Mouse (Mus musculus) CH12.LX (cell line): ENCODE data around the gene Selplg. TPM values are rescaled to one million over a fixed set of nuclear protein-coding genes. Genes with fewer than 3 reads are reported as not detected.

Experiments used
- DNase-seq: peaks from one replicate; pipeline ENCODE4 v3.0.0-alpha.2; 2013; ENCODE audit errors: extremely low read depth
- H3K27ac ChIP-seq: 2 replicates; pipeline ENCODE4 v1.5.1; 2012; ENCODE audit warnings: low read depth, mild to moderate bottlenecking, control low read depth, moderate library complexity; ENCODE audit not compliant: insufficient read depth
- H3K27me3 ChIP-seq: replicated peaks from 2 replicates; pipeline ENCODE3; 2012; ENCODE audit warnings: inconsistent platforms
- H3K36me3 ChIP-seq, 2 experiments: replicated peaks in 1 of 2; 2 replicates each; pipeline versions ENCODE3 to v1.6.1; 2012; ENCODE audit warnings: inconsistent platforms in 1 of 2, low read length in 1 of 2, mild to moderate bottlenecking in 1 of 2, mixed read lengths in 1 of 2, moderate library complexity in 1 of 2; ENCODE audit not compliant: control insufficient read depth in 1 of 2, insufficient read depth in 1 of 2
- H3K4me1 ChIP-seq, 2 experiments: 2 replicates each; pipeline ENCODE4 v1.6.1; 2012; ENCODE audit warnings: inconsistent platforms in 1 of 2, moderate library complexity in 1 of 2; ENCODE audit not compliant: insufficient read depth in 2 of 2, control insufficient read depth in 1 of 2
- H3K4me2 ChIP-seq: 2 replicates; pipeline ENCODE4 v1.6.1; 2012; ENCODE audit warnings: low read depth, mild to moderate bottlenecking, control low read depth; ENCODE audit not compliant: poor library complexity, insufficient read depth, severe bottlenecking
- H3K4me3 ChIP-seq, 3 experiments: fragments of 150-350 bp in 1 of 3; sonication (generic) in 1 of 3; replicated peaks in 1 of 3; 2 replicates each; pipeline versions ENCODE3 to v1.5.1; 2011 to 2012; ENCODE audit warnings: low read depth in 2 of 3, low read length in 2 of 3, mild to moderate bottlenecking in 2 of 3, moderate library complexity in 2 of 3, control low read depth in 1 of 3, improper control_type of control experiment in 1 of 3, inconsistent platforms in 1 of 3, mixed read lengths in 1 of 3; ENCODE audit not compliant: poor library complexity in 1 of 3
- H3K79me2 ChIP-seq: replicated peaks from 2 replicates; pipeline ENCODE4 v1.6.1; 2012; ENCODE audit warnings: mild to moderate bottlenecking, moderate library complexity; ENCODE audit not compliant: control insufficient read depth, poor library complexity, insufficient read depth, severe bottlenecking; ENCODE audit errors: extremely low read depth
- H3K9ac ChIP-seq: 2 replicates; pipeline ENCODE4 v1.6.1; 2012; ENCODE audit warnings: low read depth, mild to moderate bottlenecking, control low read depth, moderate library complexity; ENCODE audit not compliant: insufficient read depth
- H3K9me3 ChIP-seq: replicated peaks from 2 replicates; pipeline ENCODE3; 2012; ENCODE audit warnings: low read length, inconsistent platforms, mixed read lengths
- BHLHE40 ChIP-seq: IDR thresholded peaks from 2 replicates; pipeline ENCODE4 v1.6.1; 2011; ENCODE audit warnings: mild to moderate bottlenecking, low read depth, low read length, improper control_type of control experiment
- CHD1 ChIP-seq: IDR thresholded peaks from 2 replicates; pipeline ENCODE4 v1.6.1; 2012; ENCODE audit warnings: low read depth, low read length, improper control_type of control experiment, inconsistent platforms
- CHD2 ChIP-seq: IDR thresholded peaks from 2 replicates; pipeline ENCODE4 v1.6.1; 2011; ENCODE audit warnings: low read length, improper control_type of control experiment
- CTCF ChIP-seq, 2 experiments: IDR thresholded peaks in 1 of 2; conservative IDR thresholded peaks in 1 of 2; 2 replicates each; pipeline ENCODE4 v1.5.1; 2011 to 2012; ENCODE audit warnings: low read depth in 2 of 2, low read length in 2 of 2, improper control_type of control experiment in 1 of 2, inconsistent platforms in 1 of 2, mild to moderate bottlenecking in 1 of 2, moderate library complexity in 1 of 2
- E2F4 ChIP-seq: IDR thresholded peaks from 2 replicates; pipeline ENCODE4 v1.6.1; 2011; ENCODE audit warnings: low read depth, low read length, improper control_type of control experiment; ENCODE audit not compliant: insufficient replicate concordance
- ELF1 ChIP-seq: IDR thresholded peaks from 2 replicates; pipeline ENCODE4 v1.6.1; 2014; ENCODE audit warnings: low read depth, mild to moderate bottlenecking, inconsistent platforms, low read length, improper control_type of control experiment
- EP300 ChIP-seq: IDR thresholded peaks from 2 replicates; pipeline ENCODE4 v1.6.1; 2011; ENCODE audit warnings: low read length, improper control_type of control experiment
- ETS1 ChIP-seq: conservative IDR thresholded peaks from 2 replicates; pipeline ENCODE4 v1.6.1; 2012; ENCODE audit warnings: low read depth, mild to moderate bottlenecking, inconsistent platforms, low read length, improper control_type of control experiment, moderate library complexity
- GABPA ChIP-seq: IDR thresholded peaks from 2 replicates; pipeline ENCODE4 v1.6.1; 2012; ENCODE audit warnings: low read depth, low read length, improper control_type of control experiment, inconsistent platforms; ENCODE audit not compliant: insufficient replicate concordance
- IRF4 ChIP-seq: IDR thresholded peaks from 2 replicates; pipeline ENCODE4 v1.6.1; 2014; ENCODE audit warnings: low read depth, mild to moderate bottlenecking, inconsistent platforms, low read length, improper control_type of control experiment
- JUND ChIP-seq: conservative IDR thresholded peaks from 2 replicates; pipeline ENCODE4 v1.6.1; 2011; ENCODE audit warnings: low read depth, low read length, improper control_type of control experiment
- MAFK ChIP-seq: IDR thresholded peaks from 2 replicates; pipeline ENCODE4 v1.6.1; 2011; ENCODE audit warnings: low read length, improper control_type of control experiment; ENCODE audit not compliant: insufficient replicate concordance
- MAZ ChIP-seq: IDR thresholded peaks from 2 replicates; pipeline ENCODE4 v1.6.1; 2012; ENCODE audit warnings: low read depth, mild to moderate bottlenecking, inconsistent platforms, low read length, improper control_type of control experiment, moderate library complexity
- MEF2A ChIP-seq: IDR thresholded peaks from 2 replicates; pipeline ENCODE4 v1.6.1; 2014; ENCODE audit warnings: low read depth, mild to moderate bottlenecking, inconsistent platforms, low read length, improper control_type of control experiment, borderline replicate concordance
- MXI1 ChIP-seq: IDR thresholded peaks from 2 replicates; pipeline ENCODE4 v1.6.1; 2011; ENCODE audit warnings: mild to moderate bottlenecking, low read depth, low read length, improper control_type of control experiment
- NELFE ChIP-seq: IDR thresholded peaks from 2 replicates; pipeline ENCODE4 v1.6.1; 2011; ENCODE audit warnings: low read depth, low read length, improper control_type of control experiment
- POLR2AphosphoS2 ChIP-seq: IDR thresholded peaks from 2 replicates; pipeline ENCODE4 v1.6.1; 2011; ENCODE audit warnings: low read depth, low read length, improper control_type of control experiment
- RAD21 ChIP-seq: IDR thresholded peaks from 2 replicates; pipeline ENCODE4 v1.6.1; 2011; ENCODE audit warnings: low read depth, mild to moderate bottlenecking, low read length, improper control_type of control experiment, moderate library complexity
- SIN3A ChIP-seq: IDR thresholded peaks from 2 replicates; pipeline ENCODE4 v1.6.1; 2012; ENCODE audit warnings: low read length, improper control_type of control experiment, inconsistent platforms
- SMC3 ChIP-seq: IDR thresholded peaks from 2 replicates; pipeline ENCODE4 v1.6.1; 2011; ENCODE audit warnings: low read depth, low read length, improper control_type of control experiment
- TBP ChIP-seq: conservative IDR thresholded peaks from 2 replicates; pipeline ENCODE4 v1.6.1; 2011; ENCODE audit warnings: low read depth, low read length, improper control_type of control experiment
- TCF12 ChIP-seq: IDR thresholded peaks from 2 replicates; pipeline ENCODE4 v1.6.1; 2014; ENCODE audit warnings: low read depth, mild to moderate bottlenecking, inconsistent platforms, low read length, improper control_type of control experiment
- UBTF ChIP-seq: IDR thresholded peaks from 2 replicates; pipeline ENCODE4 v1.6.1; 2012; ENCODE audit warnings: low read depth, mild to moderate bottlenecking, inconsistent platforms, low read length, improper control_type of control experiment, moderate library complexity
- USF1 ChIP-seq: IDR thresholded peaks from 2 replicates; pipeline ENCODE4 v1.6.1; 2014; ENCODE audit warnings: low read depth, mild to moderate bottlenecking, inconsistent platforms, low read length, improper control_type of control experiment
- ZC3H11A ChIP-seq: IDR thresholded peaks from 2 replicates; pipeline ENCODE4 v1.6.1; 2012; ENCODE audit warnings: low read depth, mild to moderate bottlenecking, inconsistent platforms, low read length, improper control_type of control experiment
- ZKSCAN1 ChIP-seq: IDR thresholded peaks from 2 replicates; pipeline ENCODE4 v1.6.1; 2012; ENCODE audit warnings: low read depth, inconsistent platforms, low read length, improper control_type of control experiment, borderline replicate concordance
- ZMIZ1 ChIP-seq: IDR thresholded peaks from 2 replicates; pipeline ENCODE4 v1.6.1; 2012; ENCODE audit warnings: low read depth, mild to moderate bottlenecking, inconsistent platforms, low read length, improper control_type of control experiment
- dilution Hi-C: fragments of 300-500 bp; cut with MboI; formaldehyde crosslinking; loops from 2 replicates; pipeline ENCODE4 v1.14.3; 2020; ENCODE audit warnings: low sequenced_read_pairs; ENCODE audit not compliant: extremely low pct_unique_long_range_greater_than_20kb, extremely low pct_ligation_motif_present
- in situ Hi-C: fragments of 300-500 bp; cut with MboI; formaldehyde crosslinking; loops from 3 replicates; pipeline ENCODE4 v1.14.3; 2019; ENCODE audit warnings: low sequenced_read_pairs, low pct_ligation_motif_present, low pct_unique_long_range_greater_than_20kb, mixed read lengths
- polyA plus RNA-seq: library from polyadenylated mRNA; unstranded; fragments of >175 nt; gene quantifications from 2 replicates; pipeline ENCODE4 v1.2.1, GENCODE M21; 2012; ENCODE audit warnings: low read depth; ENCODE audit not compliant: insufficient read length
- total RNA-seq, 2 experiments: library from RNA; depleted of rRNA; stranded (reverse); fragments of 300-350 nt in 1 of 2; fragments of >200 nt in 1 of 2; gene quantifications; 2 replicates each; pipeline ENCODE4 v1.2.3; 2012 to 2014

The Selplg gene
- total and polyA plus RNA-seq, 3 experiments = 29.4 to 58.5 (median 41.6) TPM

- Histone ChIP-seq H3K36me3 (peaks cover 0 to 8% of the 10 kb centered on the region in 2 experiments), H3K4me3 (no peak overlapping the region)
- TF ChIP-seq JUND (no peak; the same call in 1 of the 2 replicates), TBP (no peak), EP300 (peak; percentile 82), ZKSCAN1 (no peak), MAZ (peak; percentile 90), E2F4 (no peak), ZC3H11A (no peak), IRF4 (peak; percentile 86), USF1 (no peak), UBTF (0 out of 2 replicates have a peak, but pooled peaks have one; percentile 48), POLR2AphosphoS2 (no peak), SMC3 (peak; percentile 7; the same call in 1 of the 2 replicates), GABPA (no peak), BHLHE40 (peak; percentile 94), ZMIZ1 (no peak), MAFK (peak; percentile 100), NELFE (no peak), ELF1 (peak; percentile 40; the same call in 1 of the 2 replicates), CTCF (conservative IDR thresholded peaks at IDR 0.05 in 1 of 2, IDR thresholded peaks at IDR 0.05 in 1 of 2; ENCODE audit: low read depth in 2 of 2, low read length in 2 of 2) (no peak), RAD21 (peak; percentile 1), MXI1 (peak; percentile 45; the same call in 1 of the 2 replicates), SIN3A (0 out of 2 replicates have a peak, but pooled peaks have one; percentile 27), CHD1 (no peak), MEF2A (peak; percentile 76; the same call in 1 of the 2 replicates), ETS1 (peak; percentile 96), TCF12 (peak; percentile 81; the same call in 1 of the 2 replicates), CHD2 (peak; percentile 62)
- TF ChIP-seq, all 38 proteins: peak for 15
- DNase-seq = peak; percentile 93
- Histone ChIP-seq H3K79me2 (no peaks in the 10 kb centered on the region), H3K4me1 (peaks cover 10 to 46% of the 10 kb centered on the region in 2 experiments), H3K9ac (no peak overlapping the region), H3K27me3 (no peaks in the 10 kb centered on the region), H3K9me3 (peaks cover 4% of the 10 kb centered on the region), H3K27ac (peak overlapping the region; percentile 15; the same call in 1 of the 2 replicates), H3K4me2 (no peak overlapping the region)
- dilution Hi-C loops (no loop called here), in situ Hi-C loops (no loop called here)
Measured at GRCm38 (mm10) chr5:113783581-113784001, 48.9 kb downstream of the Selplg start.
